Mouse (Mus musculus): ENCODE measurements around the gene Caml. TPM values are rescaled to one million over a fixed set of nuclear protein-coding genes. Genes with fewer than 3 reads are reported as not detected.

Caml gene
- polyA plus RNA-seq, 1 experiment from 2014 or later = 104 TPM

DNA sequence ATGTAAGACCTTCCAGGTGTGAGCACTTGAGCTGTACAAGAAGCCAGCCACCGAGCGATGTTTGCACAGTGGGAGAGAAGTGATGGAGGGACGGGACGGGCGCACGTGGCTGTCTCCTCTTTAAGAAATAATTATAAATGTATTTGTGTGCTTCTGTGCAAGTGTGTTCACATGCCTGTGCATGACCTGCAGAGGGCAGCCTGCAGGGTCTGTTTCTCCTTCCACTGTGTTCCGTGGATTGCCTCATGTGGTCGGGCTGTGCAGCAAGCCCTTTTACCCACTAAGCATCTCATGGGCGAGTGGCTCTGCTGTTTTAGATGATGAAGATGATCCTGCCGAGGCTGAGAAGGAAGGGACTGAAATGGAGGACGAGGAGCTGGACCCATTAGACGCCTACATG, 27.3 kb downstream of the Caml start:
- WGBS = 87% methylated on average over 12 of the region's 12 CpGs

DNA sequence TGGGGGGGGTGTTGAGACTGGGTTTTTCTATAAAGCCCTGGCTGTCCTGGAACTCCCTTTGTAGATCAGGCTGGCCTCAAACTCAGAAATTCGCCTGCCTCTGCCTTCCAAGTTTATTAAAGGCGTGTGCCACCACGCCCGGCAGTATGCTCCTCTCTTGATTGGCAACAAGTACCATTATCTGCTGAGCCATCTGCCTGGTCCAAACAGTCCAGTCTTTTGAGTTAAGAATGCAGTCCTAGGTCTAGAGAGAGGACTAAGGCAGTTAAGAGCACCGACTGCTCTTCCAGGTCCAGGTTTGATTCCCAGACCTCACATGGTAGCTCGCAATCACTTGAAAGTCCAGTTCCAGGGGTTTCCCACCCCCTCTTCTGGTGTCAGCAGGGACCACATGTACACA, 28.2 kb downstream of the Caml start:
- Histone ChIP-seq H3K9ac (replicated peaks; ENCODE audit: low read depth, low read length) (no peak overlapping the region), H3K27me3 (replicated peaks; ENCODE audit: control insufficient read depth, insufficient read depth, low read length) (no peaks in the 10 kb centered on the region), H3K4me3 (replicated peaks; ENCODE audit: low read length) (no peak overlapping the region), H3K36me3 (ENCODE audit: control insufficient read depth, insufficient read depth) (peaks cover 72% of the 10 kb centered on the region), H3K4me2 (ENCODE audit: low read length) (no peak overlapping the region), H3K27ac (ENCODE audit: low read length) (no peak overlapping the region), H3K9me3 (ENCODE audit: control insufficient read depth, low read length) (no peaks in the 10 kb centered on the region), H3K4me1 (replicated peaks; ENCODE audit: control insufficient read depth, insufficient read depth, low read length) (no peaks in the 10 kb centered on the region)
- ATAC-seq = no peak
- WGBS = 92% methylated on average over 6 of the region's 6 CpGs

More for the DNA sequence above, 27.3 kb downstream of the Caml start:
- Histone ChIP-seq H3K9ac (replicated peaks; ENCODE audit: low read depth, low read length) (no peak overlapping the region), H3K4me2 (ENCODE audit: low read length) (no peak overlapping the region), H3K9me3 (ENCODE audit: control insufficient read depth, low read length) (no peaks in the 10 kb centered on the region), H3K36me3 (ENCODE audit: control insufficient read depth, insufficient read depth) (peaks cover 73% of the 10 kb centered on the region), H3K4me3 (replicated peaks; ENCODE audit: low read length) (no peak overlapping the region), H3K27ac (ENCODE audit: low read length) (no peak overlapping the region), H3K4me1 (replicated peaks; ENCODE audit: control insufficient read depth, insufficient read depth, low read length) (no peaks in the 10 kb centered on the region), H3K27me3 (replicated peaks; ENCODE audit: control insufficient read depth, insufficient read depth, low read length) (no peaks in the 10 kb centered on the region)
- no peak for ATAC-seq

DNA sequence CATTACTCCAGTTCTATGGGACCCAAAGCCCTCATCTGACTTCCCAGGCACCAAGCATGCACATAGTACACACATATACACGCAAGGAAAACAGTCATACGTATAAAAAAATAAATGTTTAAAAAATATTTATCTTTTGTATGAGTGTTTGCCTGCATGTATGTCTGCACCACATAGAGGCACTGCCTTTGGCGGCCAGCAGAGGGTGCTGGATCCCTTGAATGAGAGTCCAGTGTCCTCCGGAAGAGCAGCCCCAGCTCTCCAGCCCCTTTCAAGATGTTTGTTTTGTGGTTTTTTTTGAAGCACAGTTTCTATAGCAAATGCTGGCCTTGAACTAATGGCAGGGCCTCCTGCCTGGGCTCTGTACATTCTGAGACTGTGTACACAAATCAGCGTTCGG, 45.7 kb downstream of the Caml start:
- no peak overlapping the region for H3K27ac ChIP-seq (ENCODE audit: low read length)
- H3K4me2 ChIP-seq (ENCODE audit: low read length) = no peak overlapping the region
- H3K27me3 ChIP-seq (replicated peaks; ENCODE audit: control insufficient read depth, insufficient read depth, low read length) = no peaks in the 10 kb centered on the region
- 81% methylated on average over 6 of the region's 6 CpGs for WGBS
- ATAC-seq = no peak
- H3K36me3 ChIP-seq (ENCODE audit: control insufficient read depth, insufficient read depth) = peaks cover 50% of the 10 kb centered on the region
- H3K9me3 ChIP-seq (ENCODE audit: control insufficient read depth, low read length) = no peaks in the 10 kb centered on the region
- H3K4me1 ChIP-seq (replicated peaks; ENCODE audit: control insufficient read depth, insufficient read depth, low read length) = no peaks in the 10 kb centered on the region
- no peak overlapping the region for H3K9ac ChIP-seq (replicated peaks; ENCODE audit: low read depth, low read length)
- no peak overlapping the region for H3K4me3 ChIP-seq (replicated peaks; ENCODE audit: low read length)

DNA sequence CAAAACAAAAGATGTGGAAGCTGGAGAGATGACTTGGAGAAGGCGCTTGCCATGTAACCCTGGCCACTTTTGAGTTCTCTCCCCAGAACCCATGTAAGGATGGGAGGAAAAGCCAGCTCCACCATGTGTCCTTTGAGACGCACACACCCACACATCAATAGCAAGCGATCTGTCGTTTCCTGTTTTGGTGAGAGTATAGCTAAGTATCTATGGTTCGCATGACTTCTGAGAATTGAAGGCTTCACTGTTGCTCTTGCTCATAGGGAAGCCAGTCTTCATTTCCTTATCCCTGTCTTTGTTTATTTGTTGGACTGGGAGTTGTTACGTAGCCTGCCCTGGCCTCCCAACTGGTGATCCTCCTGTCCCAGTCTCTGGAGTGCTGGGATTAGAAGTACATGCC, 49.9 kb downstream of the Caml start:
- no peaks in the 10 kb centered on the region for H3K9me3 ChIP-seq (ENCODE audit: control insufficient read depth, low read length)
- 98% methylated on average over 6 of the region's 6 CpGs for WGBS
- no peak overlapping the region for H3K27ac ChIP-seq (ENCODE audit: low read length)
- no peak overlapping the region for H3K9ac ChIP-seq (replicated peaks; ENCODE audit: low read depth, low read length)
- H3K4me1 ChIP-seq (replicated peaks; ENCODE audit: control insufficient read depth, insufficient read depth, low read length) = no peaks in the 10 kb centered on the region
- no peak for ATAC-seq
- no peak overlapping the region for H3K4me3 ChIP-seq (replicated peaks; ENCODE audit: low read length)
- no peaks in the 10 kb centered on the region for H3K27me3 ChIP-seq (replicated peaks; ENCODE audit: control insufficient read depth, insufficient read depth, low read length)
- H3K36me3 ChIP-seq (ENCODE audit: control insufficient read depth, insufficient read depth) = peaks cover 42% of the 10 kb centered on the region
- H3K4me2 ChIP-seq (ENCODE audit: low read length) = no peak overlapping the region

DNA sequence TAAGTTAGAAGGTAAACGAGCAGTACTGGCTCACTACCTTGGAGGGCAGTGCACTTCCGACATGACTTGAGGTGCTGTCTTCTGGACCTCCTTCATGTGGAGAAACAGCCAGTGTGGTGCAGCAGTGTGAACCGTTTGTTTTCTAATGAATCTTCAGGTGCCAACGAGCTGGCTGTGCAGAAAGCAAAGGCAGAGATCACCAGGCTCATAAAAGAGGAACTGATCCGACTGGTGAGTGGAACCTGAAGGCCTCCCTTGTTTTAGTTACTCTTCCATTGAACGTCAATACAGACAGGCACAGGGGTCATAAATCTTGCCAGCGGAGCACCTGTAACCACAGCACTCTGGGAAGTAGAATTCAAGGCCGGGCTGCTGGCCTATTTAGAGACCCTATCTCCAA, 54.6 kb downstream of the Caml start:
- 88% methylated on average over 8 of the region's 8 CpGs for WGBS
- H3K4me3 ChIP-seq (replicated peaks; ENCODE audit: low read length) = no peak overlapping the region
- H3K27ac ChIP-seq (ENCODE audit: low read length) = no peak overlapping the region
- H3K9ac ChIP-seq (replicated peaks; ENCODE audit: low read depth, low read length) = no peak overlapping the region
- H3K4me2 ChIP-seq (ENCODE audit: low read length) = no peak overlapping the region
- ATAC-seq = no peak
- H3K36me3 ChIP-seq (ENCODE audit: control insufficient read depth, insufficient read depth) = peaks cover 45% of the 10 kb centered on the region
- H3K9me3 ChIP-seq (ENCODE audit: control insufficient read depth, low read length) = no peaks in the 10 kb centered on the region
- H3K27me3 ChIP-seq (replicated peaks; ENCODE audit: control insufficient read depth, insufficient read depth, low read length) = no peaks in the 10 kb centered on the region
- no peaks in the 10 kb centered on the region for H3K4me1 ChIP-seq (replicated peaks; ENCODE audit: control insufficient read depth, insufficient read depth, low read length)

Other genes with a start within 250 kb of the Caml start
- gene Slc34a1, start 224.8 kb upstream of the Caml start, polyA plus RNA-seq (2015; fragmentation: Nextera tagmentation; extraction: Ambion mirVana) = 0.27 TPM in 1 of 2 replicates, not detected in the other
- 0.43 and 0.84 TPM in 2 replicates for gene Pfn3, start 207.8 kb upstream of the Caml start, polyA plus RNA-seq (2015; fragmentation: Nextera tagmentation; extraction: Ambion mirVana)
- gene F12, start 196.2 kb upstream of the Caml start, polyA plus RNA-seq (2015; fragmentation: Nextera tagmentation; extraction: Ambion mirVana) = not detected in 2 replicates
- 39.4 and 40.1 TPM in 2 replicates for gene Grk6, start 177.9 kb upstream of the Caml start, polyA plus RNA-seq (2015; fragmentation: Nextera tagmentation; extraction: Ambion mirVana)
- gene Prr7, start 158.7 kb upstream of the Caml start, polyA plus RNA-seq (2015; fragmentation: Nextera tagmentation; extraction: Ambion mirVana) = 4.1 and 4.3 TPM in 2 replicates
- gene Dbn1, start 134.9 kb upstream of the Caml start, polyA plus RNA-seq (2015; fragmentation: Nextera tagmentation; extraction: Ambion mirVana) = 792 and 816 TPM in 2 replicates
- gene Pdlim7, start 109.3 kb upstream of the Caml start, polyA plus RNA-seq (2015; fragmentation: Nextera tagmentation; extraction: Ambion mirVana) = 132 and 147 TPM in 2 replicates
- gene Dok3, start 93.7 kb upstream of the Caml start, polyA plus RNA-seq (2015; fragmentation: Nextera tagmentation; extraction: Ambion mirVana) = 3.1 and 4.6 TPM in 2 replicates
- gene Ddx41, start 86.3 kb upstream of the Caml start, polyA plus RNA-seq (2015; fragmentation: Nextera tagmentation; extraction: Ambion mirVana) = 67.3 and 70.6 TPM in 2 replicates
- gene Fam193b, start 51.9 kb upstream of the Caml start, polyA plus RNA-seq (2015; fragmentation: Nextera tagmentation; extraction: Ambion mirVana) = 57.8 and 62.2 TPM in 2 replicates
- gene Tmed9, start 49.3 kb upstream of the Caml start, polyA plus RNA-seq (2015; fragmentation: Nextera tagmentation; extraction: Ambion mirVana) = 96.9 and 133 TPM in 2 replicates
- gene B4galt7, start 23.1 kb upstream of the Caml start, polyA plus RNA-seq (2015; fragmentation: Nextera tagmentation; extraction: Ambion mirVana) = 29.9 and 41.4 TPM in 2 replicates
- gene Ddx46, start 12.0 kb downstream of the Caml start, polyA plus RNA-seq (2015; fragmentation: Nextera tagmentation; extraction: Ambion mirVana) = 34.2 and 36.4 TPM in 2 replicates
- gene B230219D22Rik, start 70.1 kb downstream of the Caml start, polyA plus RNA-seq (2015; fragmentation: Nextera tagmentation; extraction: Ambion mirVana) = 74.6 and 74.9 TPM in 2 replicates
- 121 and 125 TPM in 2 replicates for gene Txndc15, start 91.6 kb downstream of the Caml start, polyA plus RNA-seq (2015; fragmentation: Nextera tagmentation; extraction: Ambion mirVana)
- 15.3 and 16.3 TPM in 2 replicates for gene Pcbd2, start 104.4 kb downstream of the Caml start, polyA plus RNA-seq (2015; fragmentation: Nextera tagmentation; extraction: Ambion mirVana)
- gene Catsper3, start 161.6 kb downstream of the Caml start, polyA plus RNA-seq (2015; fragmentation: Nextera tagmentation; extraction: Ambion mirVana) = not detected in 2 replicates
- gene Pitx1, start 213.2 kb downstream of the Caml start, polyA plus RNA-seq (2015; fragmentation: Nextera tagmentation; extraction: Ambion mirVana) = 0.35 TPM in 1 of 2 replicates, not detected in the other

Data from forebrain, embryonic 16.5 days (tissue).